Mouse (Mus musculus) neural tube, embryonic 13.5 days (tissue): ENCODE data around the gene Olfr58. TPM values are rescaled to one million over a fixed set of nuclear protein-coding genes. Genes with fewer than 3 reads are reported as not detected.
"Not testable (repeated sequence)": the region's sequence is repeated elsewhere in the genome, so short reads cannot be mapped to it uniquely, and the experiment has no call there.

Source experiments
- ATAC-seq: fragments of 200-750 bp; cut with Nextera tagmentation; 2 replicates; pipeline ENCODE4 v1.8.0; 2017; ENCODE audit warnings: low read depth, mild to moderate bottlenecking, moderate TSS enrichment, moderate library complexity
- H3K27ac ChIP-seq: fragments of 300-500 bp; sonication (generic); replicated peaks from 2 replicates; pipeline ENCODE4 v1.5.1; 2015; ENCODE audit warnings: moderate library complexity, mild to moderate bottlenecking, inconsistent platforms
- H3K27me3 ChIP-seq: fragments of 300-500 bp; sonication (generic); 2 replicates; pipeline ENCODE4 v1.6.1; 2015; ENCODE audit warnings: mild to moderate bottlenecking, inconsistent platforms
- H3K36me3 ChIP-seq: fragments of 300-500 bp; sonication (generic); 2 replicates; pipeline ENCODE4 v1.6.1; 2015; ENCODE audit warnings: mild to moderate bottlenecking, inconsistent platforms
- H3K4me1 ChIP-seq: fragments of 300-500 bp; sonication (generic); replicated peaks from 2 replicates; pipeline ENCODE4 v1.6.1; 2015; ENCODE audit warnings: inconsistent platforms
- H3K4me2 ChIP-seq: fragments of 300-500 bp; sonication (generic); 2 replicates; pipeline ENCODE4 v1.6.1; 2015; ENCODE audit warnings: inconsistent platforms, mild to moderate bottlenecking, moderate library complexity
- H3K4me3 ChIP-seq: fragments of 300-500 bp; sonication (generic); 2 replicates; pipeline ENCODE4 v1.5.1; 2015; ENCODE audit warnings: mild to moderate bottlenecking, inconsistent platforms
- H3K9ac ChIP-seq: fragments of 300-500 bp; sonication (generic); 2 replicates; pipeline ENCODE4 v1.6.1; 2015; ENCODE audit warnings: moderate library complexity, mild to moderate bottlenecking, inconsistent platforms
- H3K9me3 ChIP-seq: fragments of 300-500 bp; sonication (generic); 2 replicates; pipeline ENCODE4 v1.6.1; 2016; ENCODE audit warnings: inconsistent platforms
- WGBS: fragments of 180-500 bp; shearing (Covaris S2); methylation state at CpG from one replicate; pipeline ENCODE4 v1.1.7; 2015; 5-methylcytosine and 5-hydroxymethylcytosine counted together
- polyA plus RNA-seq: library from polyadenylated mRNA; unstranded; fragments of >200 nt; fragmentation: Nextera tagmentation; extraction: Ambion mirVana; gene quantifications from 2 replicates; pipeline ENCODE4 v1.2.1, GENCODE M21; 2015

The Olfr58 gene
- not detected in 2 replicates for polyA plus RNA-seq

DNA sequence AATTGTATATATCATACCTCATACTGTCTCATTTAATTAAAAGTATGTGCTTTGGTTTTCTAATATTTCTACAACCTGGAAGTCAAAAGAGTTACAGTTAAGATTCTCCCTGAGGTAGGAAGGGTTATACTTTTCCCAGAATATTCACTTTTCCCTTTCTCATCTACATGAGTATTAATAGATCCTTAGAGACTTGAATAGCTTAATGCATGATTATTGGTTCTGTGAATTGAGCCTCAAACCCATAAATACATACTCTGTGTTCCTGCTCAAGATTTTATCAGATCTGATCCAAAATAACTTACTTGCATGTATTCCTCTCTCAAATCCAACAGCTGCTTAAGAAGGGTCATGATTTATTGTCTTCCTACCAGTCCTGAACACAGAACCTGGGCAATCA lies at the start of gene Olfr58:
TSS of gene Olfr58 (plus strand) at position 301 of the 400 bp plus-strand sequence.
- H3K4me2 ChIP-seq: no peak within 1 kb of the TSS
- no peaks in the 10 kb centered on the region for H3K4me1 ChIP-seq
- H3K9me3 ChIP-seq: peaks cover 7% of the 10 kb centered on the region
- no peak within 1 kb of the TSS for H3K9ac ChIP-seq
- no peak for ATAC-seq
- no peaks in the 10 kb centered on the region for H3K27me3 ChIP-seq
- H3K27ac ChIP-seq: no peak within 1 kb of the TSS
- no peak within 1 kb of the TSS for H3K4me3 ChIP-seq
- H3K36me3 ChIP-seq: no peaks in the 10 kb centered on the region

- no peaks in the 10 kb centered on the region for H3K4me1 ChIP-seq
- peaks cover 45% of the 10 kb centered on the region for H3K9me3 ChIP-seq
- H3K4me3 ChIP-seq: no peak overlapping the region
- H3K9ac ChIP-seq: no peak overlapping the region
- no peak for ATAC-seq
- WGBS: 87% methylated on average over 14 of the region's 14 CpGs
- H3K36me3 ChIP-seq: no peaks in the 10 kb centered on the region
- H3K27me3 ChIP-seq: no peaks in the 10 kb centered on the region
- no peak overlapping the region for H3K4me2 ChIP-seq
- H3K27ac ChIP-seq: no peak overlapping the region
These were observed 10.9 kb upstream of the Olfr58 start for GRCm38 (mm10) chr9:19769136-19769535.

DNA sequence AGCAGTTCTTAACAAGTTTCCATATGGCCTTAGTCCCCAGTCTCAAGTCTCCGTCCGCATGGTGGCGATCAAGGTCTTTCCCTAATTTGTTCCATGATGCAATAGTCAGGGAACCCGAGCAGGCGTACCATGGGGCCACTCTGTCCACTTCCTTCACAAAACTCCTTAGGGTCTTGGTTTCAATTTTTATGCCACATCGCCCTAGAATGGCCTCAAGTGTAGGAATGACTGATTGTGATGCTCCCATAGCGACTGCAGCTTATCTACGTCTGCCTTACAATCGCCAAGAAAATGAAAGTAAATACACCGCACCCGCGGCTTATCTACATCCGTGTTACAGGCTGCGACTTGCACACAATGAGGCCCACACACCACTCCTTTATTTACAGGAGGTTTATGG lies 10.4 kb upstream of the Olfr58 start:
- Histone ChIP-seq H3K27ac (no peak overlapping the region), H3K4me1 (no peaks in the 10 kb centered on the region), H3K4me3 (no peak overlapping the region), H3K4me2 (no peak overlapping the region), H3K36me3 (no peaks in the 10 kb centered on the region), H3K9me3 (peaks cover 45% of the 10 kb centered on the region), H3K27me3 (no peaks in the 10 kb centered on the region), H3K9ac (no peak overlapping the region)
- ATAC-seq: no peak
- 93% methylated on average over 14 of the region's 14 CpGs for WGBS

DNA sequence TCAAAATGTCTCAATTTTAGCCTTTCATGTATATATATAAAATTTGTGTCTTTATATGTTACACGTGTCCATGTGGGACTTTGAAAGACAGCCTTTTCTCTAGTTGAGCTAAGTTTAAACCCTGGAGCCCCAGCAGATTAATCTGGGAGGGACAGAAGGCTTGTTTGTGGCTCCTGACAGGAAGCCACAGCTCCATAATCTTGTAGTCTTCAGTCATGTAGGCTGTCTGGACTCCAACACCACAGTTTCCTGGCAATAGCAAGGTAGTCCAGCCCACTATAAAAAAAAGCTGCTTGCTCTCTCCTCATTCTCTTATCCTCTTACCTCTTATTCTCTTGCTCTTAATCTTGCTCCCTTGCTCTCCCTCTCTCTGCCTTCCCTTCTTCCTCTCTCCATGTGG lies 22.9 kb downstream of the Olfr58 start:
- H3K9me3 ChIP-seq: no peaks in the 10 kb centered on the region; the same call in 1 of the 2 replicates
- 74% methylated on average over 1 of the region's 1 CpGs for WGBS
- no peaks in the 10 kb centered on the region for H3K4me1 ChIP-seq
- no peak overlapping the region for H3K9ac ChIP-seq
- no peak overlapping the region for H3K4me3 ChIP-seq
- no peak overlapping the region for H3K27ac ChIP-seq
- H3K4me2 ChIP-seq: no peak overlapping the region
- no peak for ATAC-seq
- H3K36me3 ChIP-seq: no peaks in the 10 kb centered on the region
- no peaks in the 10 kb centered on the region for H3K27me3 ChIP-seq

GRCm38 (mm10) chr9:19804606-19805005 lies 24.5 kb downstream of the Olfr58 start, which contains the start of gene Olfr859:
Gene Olfr859, plus strand, starts transcription at chr9:19804906.
- not testable (repeated sequence) for ATAC-seq, H3K9me3 ChIP-seq, H3K27me3 ChIP-seq, H3K4me2 ChIP-seq, H3K4me3 ChIP-seq, H3K27ac ChIP-seq, H3K4me1 ChIP-seq, H3K36me3 ChIP-seq, H3K9ac ChIP-seq
- WGBS: 76% methylated on average over 1 of the region's 1 CpGs

Other genes starting within 250 kb of the Olfr58 start
- not detected in 2 replicates for gene Olfr853, start 239.2 kb upstream of the Olfr58 start, polyA plus RNA-seq
- not detected in 2 replicates for gene Olfr854, start 212.9 kb upstream of the Olfr58 start, polyA plus RNA-seq
- not detected in 2 replicates for gene Olfr855, start 197.7 kb upstream of the Olfr58 start, polyA plus RNA-seq
- gene Zfp317, start 158.2 kb upstream of the Olfr58 start, polyA plus RNA-seq: 36.8 and 37.5 TPM in 2 replicates
- not detected in 2 replicates for gene Olfr857, start 70.8 kb upstream of the Olfr58 start, polyA plus RNA-seq
- not detected in 2 replicates for gene Olfr859, start 24.6 kb downstream of the Olfr58 start, polyA plus RNA-seq
- not detected in 2 replicates for gene Olfr860, start 69.5 kb downstream of the Olfr58 start, polyA plus RNA-seq
- gene Olfr862, start 107.7 kb downstream of the Olfr58 start, polyA plus RNA-seq: not detected in 2 replicates
- 0.12 and 0.14 TPM in 2 replicates for gene Olfr77, start 136.6 kb downstream of the Olfr58 start, polyA plus RNA-seq
- gene Olfr866, start 247.8 kb downstream of the Olfr58 start, polyA plus RNA-seq: not detected in 2 replicates